Mouse (Mus musculus) heart, postnatal 0 days (tissue): Measurements from ENCODE around the gene Lsm7. TPM values are rescaled to one million over a fixed set of nuclear protein-coding genes. Genes with fewer than 3 reads are reported as not detected.

Source experiments
- ATAC-seq: fragments of 200-750 bp; cut with Nextera tagmentation; 2 replicates; pipeline ENCODE4 v1.8.0; 2017; ENCODE audit warnings: low read depth, moderate number of reproducible peaks, moderate library complexity; ENCODE audit not compliant: insufficient read depth
- DNase-seq: peaks from one replicate; pipeline ENCODE4 v3.0.0-alpha.2; 2016; ENCODE audit warnings: low spot score
- H3K27ac ChIP-seq: fragments of 300-500 bp; sonication (generic); 2 replicates; pipeline ENCODE4 v1.5.1; 2014; ENCODE audit warnings: low read depth, mild to moderate bottlenecking
- H3K27me3 ChIP-seq: fragments of 300-500 bp; sonication (generic); 2 replicates; pipeline ENCODE4 v1.6.1; 2014; ENCODE audit warnings: low read length, mixed read lengths; ENCODE audit not compliant: control insufficient read depth, insufficient read depth
- H3K36me3 ChIP-seq: fragments of 300-500 bp; sonication (generic); replicated peaks from 2 replicates; pipeline ENCODE4 v1.6.1; 2014; ENCODE audit warnings: low read length, mixed read lengths; ENCODE audit not compliant: control insufficient read depth, insufficient read depth
- H3K4me1 ChIP-seq: fragments of 300-500 bp; sonication (generic); 2 replicates; pipeline ENCODE4 v1.6.1; 2014; ENCODE audit warnings: antibody characterized with exemption; ENCODE audit not compliant: control insufficient read depth, insufficient read depth
- H3K4me2 ChIP-seq: fragments of 300-500 bp; sonication (generic); 2 replicates; pipeline ENCODE4 v1.6.1; 2014; ENCODE audit warnings: low read depth, mild to moderate bottlenecking, low read length, moderate library complexity
- H3K4me3 ChIP-seq: fragments of 300-500 bp; sonication (generic); 2 replicates; pipeline ENCODE4 v1.5.1; 2014; ENCODE audit warnings: low read depth, low read length
- H3K9ac ChIP-seq: fragments of 300-500 bp; sonication (generic); replicated peaks from 2 replicates; pipeline ENCODE4 v1.6.1; 2014; ENCODE audit warnings: low read depth, low read length, mixed read lengths
- H3K9me3 ChIP-seq: fragments of 300-500 bp; sonication (generic); replicated peaks from 2 replicates; pipeline ENCODE4 v1.6.1; 2016; ENCODE audit warnings: low read length; ENCODE audit not compliant: control insufficient read depth
- CTCF ChIP-seq: IDR thresholded peaks from 2 replicates; pipeline ENCODE4 v1.5.1; 2016; ENCODE audit warnings: antibody characterized with exemption, control low read depth, low read depth
- EP300 ChIP-seq: IDR thresholded peaks from 2 replicates; pipeline ENCODE4 v1.6.1; 2016; ENCODE audit warnings: antibody characterized with exemption, low read depth
- WGBS: fragments of 180-500 bp; shearing (Covaris S2); extraction: QIAGEN DNeasy Blood & Tissue Kit; methylation state at CpG from one replicate; pipeline ENCODE4 v1.1.7; 2014; 5-methylcytosine and 5-hydroxymethylcytosine counted together
- polyA plus RNA-seq: library from polyadenylated mRNA; unstranded; fragments of >200 nt; fragmentation: Nextera tagmentation; extraction: Ambion mirVana; gene quantifications from 2 replicates; pipeline ENCODE4 v1.2.1, GENCODE M21; 2015
- total RNA-seq: library from RNA; depleted of rRNA; stranded (reverse); fragments of >200 nt; gene quantifications from 2 replicates; pipeline ENCODE4 v1.2.3, GENCODE M21; 2014; ENCODE audit warnings: low replicate concordance

The Lsm7 gene
- total and polyA plus RNA-seq, 2 experiments from 2014 or later, result 118 to 162 TPM

DNA sequence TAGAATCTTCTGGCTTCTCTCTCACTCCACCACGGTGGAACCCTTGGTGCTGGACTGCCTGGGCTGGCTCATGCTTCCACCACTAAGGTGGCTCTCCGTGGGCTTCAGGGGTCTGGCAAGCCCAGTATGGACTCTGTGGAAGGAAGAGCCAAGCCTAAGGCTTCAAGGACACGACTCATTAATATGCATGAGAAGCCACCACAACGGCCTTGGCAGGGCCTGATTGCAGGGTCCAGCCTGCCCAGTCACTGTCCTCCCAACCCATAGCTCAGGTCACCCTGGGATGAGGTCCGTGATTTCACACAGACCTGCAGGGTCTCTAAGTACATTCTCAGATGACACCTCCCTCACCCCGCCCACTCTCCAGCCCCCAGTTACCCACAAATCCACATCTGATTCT lies 15.2 kb downstream of the Lsm7 start:
- Histone ChIP-seq H3K4me3 (no peak overlapping the region), H3K27ac (no peak overlapping the region), H3K4me2 (no peak overlapping the region), H3K9ac (no peak overlapping the region), H3K36me3 (no peaks in the 10 kb centered on the region), H3K4me1 (peaks cover 26% of the 10 kb centered on the region; the same call in 1 of the 2 replicates), H3K9me3 (no peaks in the 10 kb centered on the region), H3K27me3 (peaks cover 37% of the 10 kb centered on the region)
- no peak for TF ChIP-seq CTCF
- TF ChIP-seq EP300, result no peak
- ATAC-seq, result no peak
- 63% methylated on average over 6 of the region's 6 CpGs for WGBS
- no peak for DNase-seq

DNA sequence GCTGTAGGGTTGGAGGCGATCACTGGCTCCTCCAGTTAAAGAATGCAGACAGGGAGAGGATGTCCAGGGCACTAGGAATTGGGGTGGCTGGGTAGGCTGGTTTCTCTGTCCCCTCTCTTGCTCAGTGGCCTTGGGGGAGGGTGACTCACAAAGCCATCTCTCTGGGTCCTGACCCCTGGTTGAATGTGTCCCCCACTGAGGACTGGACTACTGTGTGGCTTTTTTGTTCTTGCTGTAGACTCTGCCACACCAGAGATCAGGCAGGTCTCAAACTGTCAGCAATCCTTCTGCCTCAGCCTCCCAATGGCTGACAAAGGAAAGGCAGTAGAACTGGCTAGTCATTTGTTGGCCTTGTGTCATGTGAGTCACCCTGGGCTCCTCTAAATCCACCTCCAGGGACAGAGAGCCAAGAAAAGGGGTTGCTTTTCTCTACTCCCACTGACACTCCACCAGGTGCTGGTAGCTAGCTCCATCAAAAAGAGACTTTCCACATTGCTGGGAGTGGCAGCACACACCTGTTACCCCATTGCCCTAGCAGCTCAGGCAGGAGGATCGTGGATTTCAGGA lies 16.6 kb downstream of the Lsm7 start:
- no peak for TF ChIP-seq CTCF
- no peak for TF ChIP-seq EP300
- Histone ChIP-seq H3K27me3 (peaks cover 38% of the 10 kb centered on the region), H3K27ac (peak overlapping the region; percentile 56), H3K4me1 (peaks cover 17% of the 10 kb centered on the region; the same call in 1 of the 2 replicates), H3K4me2 (no peak overlapping the region), H3K4me3 (no peak overlapping the region), H3K9ac (no peak overlapping the region), H3K36me3 (no peaks in the 10 kb centered on the region), H3K9me3 (no peaks in the 10 kb centered on the region)
- peak; percentile 1; the same call in 1 of the 2 replicates for ATAC-seq
- WGBS, result 58% methylated on average over 2 of the region's 2 CpGs
- no peak for DNase-seq

- DNase-seq (peak; percentile 61), ATAC-seq (peak; percentile 73)
- Histone ChIP-seq H3K27ac (peak overlapping the region; percentile 56), H3K9ac (no peak overlapping the region), H3K27me3 (peaks cover 36% of the 10 kb centered on the region), H3K9me3 (no peaks in the 10 kb centered on the region), H3K36me3 (no peaks in the 10 kb centered on the region), H3K4me3 (no peak overlapping the region), H3K4me1 (peaks cover 17% of the 10 kb centered on the region; the same call in 1 of the 2 replicates), H3K4me2 (no peak overlapping the region)
- TF ChIP-seq EP300 (no peak), CTCF (no peak)
- WGBS, result 11% methylated on average over 2 of the region's 2 CpGs
Observed at GRCm38 (mm10) chr10:80837827-80838226, 17.2 kb downstream of the Lsm7 start.

GRCm38 (mm10) chr10:80836949-80837379 lies 18.0 kb downstream of the Lsm7 start:
- H3K27me3 ChIP-seq, result peaks cover 30% of the 10 kb centered on the region
- 0 out of 2 replicates have a peak overlapping the region, but pooled peaks have one; percentile 56 for H3K27ac ChIP-seq
- no peaks in the 10 kb centered on the region for H3K9me3 ChIP-seq
- DNase-seq (no peak), ATAC-seq (no peak; the same call in 1 of the 2 replicates)
- H3K4me1 ChIP-seq, result peaks cover 17% of the 10 kb centered on the region; the same call in 1 of the 2 replicates
- no peak overlapping the region for H3K4me2 ChIP-seq
- no peak overlapping the region for H3K4me3 ChIP-seq
- no peaks in the 10 kb centered on the region for H3K36me3 ChIP-seq
- H3K9ac ChIP-seq, result no peak overlapping the region
- 41% methylated on average over 7 of the region's 7 CpGs for WGBS
- TF ChIP-seq EP300 (no peak), CTCF (no peak)

DNA sequence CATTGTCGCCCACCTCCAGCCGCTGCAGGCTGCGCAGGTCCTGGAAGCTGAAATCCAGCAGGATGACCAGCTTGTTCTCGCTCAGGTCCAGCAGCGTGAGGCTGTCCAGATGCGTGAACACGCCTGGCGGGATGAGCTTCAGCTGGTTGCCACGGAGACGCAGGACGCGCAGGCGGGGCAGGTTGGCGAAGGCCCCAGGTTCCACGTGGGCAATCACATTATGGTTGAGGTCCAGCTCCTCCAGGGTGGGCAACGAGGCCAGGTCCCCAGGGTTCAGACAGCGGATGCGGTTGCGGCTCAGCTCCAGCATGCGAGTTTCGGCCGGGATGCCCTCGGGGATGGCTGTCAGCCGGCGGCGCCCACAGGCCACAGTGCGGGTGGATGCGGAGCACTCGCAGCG lies 19.4 kb downstream of the Lsm7 start:
- ATAC-seq (no peak), DNase-seq (no peak)
- no peaks in the 10 kb centered on the region for H3K9me3 ChIP-seq
- H3K9ac ChIP-seq, result no peak overlapping the region
- peaks cover 30% of the 10 kb centered on the region for H3K27me3 ChIP-seq
- H3K4me2 ChIP-seq, result no peak overlapping the region
- H3K4me1 ChIP-seq, result peaks cover 23% of the 10 kb centered on the region; the same call in 1 of the 2 replicates
- 0 out of 2 replicates have a peak, but pooled peaks cover 4% of the 10 kb centered on the region for H3K36me3 ChIP-seq
- WGBS, result 63% methylated on average over 30 of the region's 30 CpGs
- TF ChIP-seq CTCF (no peak), EP300 (no peak)
- H3K4me3 ChIP-seq, result no peak overlapping the region
- H3K27ac ChIP-seq, result no peak overlapping the region

GRCm38 (mm10) chr10:80832818-80833217 lies 22.2 kb downstream of the Lsm7 start:
- H3K4me3 ChIP-seq, result no peak overlapping the region
- H3K27ac ChIP-seq, result no peak overlapping the region
- no peak overlapping the region for H3K9ac ChIP-seq
- no peak for ATAC-seq
- TF ChIP-seq CTCF, result no peak
- no peak for TF ChIP-seq EP300
- 62% methylated on average over 7 of the region's 7 CpGs for WGBS
- H3K36me3 ChIP-seq, result peaks cover 23% of the 10 kb centered on the region
- DNase-seq, result no peak
- peaks cover 28% of the 10 kb centered on the region for H3K4me1 ChIP-seq
- H3K4me2 ChIP-seq, result no peak overlapping the region
- H3K9me3 ChIP-seq, result no peaks in the 10 kb centered on the region
- peaks cover 30% of the 10 kb centered on the region for H3K27me3 ChIP-seq
